13 mouse cellular contexts compared by ENCODE assay signal in the genomic region with DNA sequence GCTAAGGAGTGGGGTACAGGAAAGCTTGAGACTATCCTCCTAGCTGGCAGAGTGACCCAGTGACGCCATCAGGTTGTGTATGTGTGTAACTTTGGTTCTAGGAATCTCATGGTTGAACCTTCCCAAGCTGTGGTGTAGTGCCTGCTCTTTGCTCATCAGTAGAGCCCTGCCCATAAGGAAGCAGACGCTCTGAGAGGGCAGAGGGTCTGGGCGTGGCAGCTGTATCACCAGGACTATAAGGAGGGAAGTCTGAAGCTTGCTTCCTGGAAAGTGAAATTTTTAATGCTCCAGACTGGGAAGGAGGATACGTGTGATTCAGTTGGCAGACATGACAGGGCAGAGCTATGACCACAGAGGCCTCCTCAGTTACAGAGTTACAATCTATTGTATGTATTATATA. TPM values are rescaled to one million over a fixed set of nuclear protein-coding genes. Genes with fewer than 3 reads are reported as not detected.
DNase-seq lines count a peak whose midpoint lies in the region; ATAC-seq and TF ChIP-seq lines count a peak whose summit lies in the region.
"Had no signal": no experiment of that assay in that cellular context is flagged by ENCODE, and none has a peak within 500 bp of the region (broad histone marks: within the 10 kb centered on the region; RNA-seq: fewer than 3 reads in every experiment).

No protein-coding gene starts in this region.

- TF ChIP-seq CTCF in kidney, adult 2 months (conservative IDR thresholded peaks at IDR 0.05; ENCODE audit: insufficient read depth, insufficient read length, low read depth, low read length) = no peak

- no peaks in the 10 kb centered on the region for H3K36me3 ChIP-seq in kidney, embryonic 14.5 days (ENCODE audit: control insufficient read depth, insufficient read depth, low read length)
- H3K36me3 ChIP-seq in kidney, adult 2 months (ENCODE audit: control insufficient read depth, insufficient read depth, low read length) = no peaks in the 10 kb centered on the region
- no peaks in the 10 kb centered on the region for H3K36me3 ChIP-seq in intestine, embryonic 15.5 days
- H3K36me3 ChIP-seq: limb, embryonic 12.5 days; midbrain, embryonic 13.5 days had no signal

- no peaks in the 10 kb centered on the region for H3K27me3 ChIP-seq in kidney, embryonic 14.5 days (ENCODE audit: control insufficient read depth, insufficient read depth, low read length)
- H3K27me3 ChIP-seq in kidney, adult 2 months (replicated peaks; ENCODE audit: control insufficient read depth, insufficient read depth, low read length) = no peaks in the 10 kb centered on the region
- no peaks in the 10 kb centered on the region for H3K27me3 ChIP-seq in intestine, embryonic 15.5 days (replicated peaks)
- H3K27me3 ChIP-seq: limb, embryonic 12.5 days had no signal

- no peak for TF ChIP-seq POLR2A in kidney, adult 2 months (IDR thresholded peaks at IDR 0.05; ENCODE audit: low read depth, low read length)

- H3K9me3 ChIP-seq in kidney, embryonic 14.5 days (ENCODE audit: control insufficient read depth, low read length) = no peaks in the 10 kb centered on the region
- no peaks in the 10 kb centered on the region for H3K9me3 ChIP-seq in intestine, embryonic 15.5 days
- H3K9me3 ChIP-seq: limb, embryonic 12.5 days; midbrain, embryonic 13.5 days had no signal

- no peak for ATAC-seq in kidney, embryonic 14.5 days (ENCODE audit: low FRiP score, low TSS enrichment)
- peak; percentile 63 for ATAC-seq in intestine, embryonic 15.5 days
- ATAC-seq: forebrain, embryonic 14.5 days; midbrain, embryonic 13.5 days had no signal

- H3K4me3 ChIP-seq in kidney, embryonic 14.5 days (ENCODE audit: low read length) = no peak overlapping the region
- H3K4me3 ChIP-seq in kidney, adult 2 months (ENCODE audit: insufficient read depth, low read depth, low read length) = no peak overlapping the region
- H3K4me3 ChIP-seq in brown adipose tissue, adult 24 weeks (ENCODE audit: insufficient read depth, low read depth, low read length) = no peak overlapping the region
- H3K4me3 ChIP-seq in intestine, embryonic 15.5 days (replicated peaks) = no peak overlapping the region
- H3K4me3 ChIP-seq: limb, embryonic 12.5 days; midbrain, embryonic 13.5 days had no signal

- DNase-seq in kidney, adult 2 months = no peak
- DNase-seq in lung, postnatal 10 days = peak; percentile 46
- no peak for DNase-seq in layer of hippocampus, adult 11-12 months (ENCODE audit: low spot score)
- DNase-seq in thymus, postnatal 25 days = no peak
- no peak for DNase-seq in right cerebral cortex, adult 18-20 months
- DNase-seq: gastrocnemius, postnatal 10 days; heart, postnatal 36 days had no signal

- H3K4me1 ChIP-seq in kidney, embryonic 14.5 days (ENCODE audit: control insufficient read depth, insufficient read depth, low read length) = peaks cover 54% of the 10 kb centered on the region
- peaks cover 46% of the 10 kb centered on the region for H3K4me1 ChIP-seq in kidney, adult 2 months (ENCODE audit: control insufficient read depth, insufficient read depth, low read length)
- H3K4me1 ChIP-seq in brown adipose tissue, adult 24 weeks (ENCODE audit: control insufficient read depth, insufficient read depth, insufficient read length, low read length) = peaks cover 93% of the 10 kb centered on the region
- H3K4me1 ChIP-seq in intestine, embryonic 15.5 days (replicated peaks) = peaks cover 89% of the 10 kb centered on the region

- no peak overlapping the region for H3K4me2 ChIP-seq in kidney, embryonic 14.5 days (replicated peaks; ENCODE audit: low read depth, low read length)
- peak overlapping the region; percentile 12; the same call in 1 of the 2 replicates for H3K4me2 ChIP-seq in intestine, embryonic 15.5 days (replicated peaks)
- H3K4me2 ChIP-seq: limb, embryonic 12.5 days; midbrain, embryonic 13.5 days had no signal

- H3K27ac ChIP-seq in kidney, embryonic 14.5 days (ENCODE audit: low read depth, low read length) = no peak overlapping the region; the same call in 1 of the 2 replicates
- no peak overlapping the region for H3K27ac ChIP-seq in kidney, adult 2 months (ENCODE audit: insufficient read depth, low read depth, low read length)
- H3K27ac ChIP-seq in brown adipose tissue, adult 24 weeks (replicated peaks; ENCODE audit: low read depth, low read length) = 0 out of 2 replicates have a peak overlapping the region, but pooled peaks have one; percentile 2
- H3K27ac ChIP-seq in intestine, embryonic 15.5 days = 0 out of 2 replicates have a peak overlapping the region, but pooled peaks have one; percentile 32
- H3K27ac ChIP-seq: limb, embryonic 12.5 days; midbrain, embryonic 13.5 days had no signal

- H3K9ac ChIP-seq in kidney, embryonic 14.5 days (ENCODE audit: low read depth, low read length) = 0 out of 2 replicates have a peak overlapping the region, but pooled peaks have one; percentile 14
- no peak overlapping the region for H3K9ac ChIP-seq in intestine, embryonic 15.5 days
- H3K9ac ChIP-seq: limb, embryonic 12.5 days; midbrain, embryonic 13.5 days had no signal

- 63% methylated on average over 4 of the region's 4 CpGs for WGBS in kidney, embryonic 14.5 days
- 55% methylated on average over 4 of the region's 4 CpGs for WGBS in kidney, adult 2 months
- 47% methylated on average over 4 of the region's 4 CpGs for WGBS in intestine, embryonic 15.5 days

RNA-seq across cellular contexts. Expression of a gene that starts 39.0 kb away (rescaled TPM):
- polyA plus RNA-seq in kidney, embryonic 14.5 days (2014; fragmentation: Nextera tagmentation; extraction: Ambion mirVana) = 5.9 and 6.2 TPM in 2 replicates
- polyA plus RNA-seq in kidney, adult 2 months (2012; rRNA removed) = 94.8 and 107 TPM in 2 replicates
- 23.1 and 24.1 TPM in 2 replicates for polyA plus RNA-seq in brown adipose tissue, adult 24 weeks (2012; ENCODE audit: insufficient read depth, insufficient read length, missing spikeins)
- 11.7 and 12.5 TPM in 2 replicates for polyA plus RNA-seq in intestine, embryonic 15.5 days (2015; fragmentation: Nextera tagmentation; extraction: Ambion mirVana)

Comparison
In these comparisons a context has a peak if more than half of its experiments do, and no peak if none do; other contexts are left out.
1. H3K27ac ChIP-seq: peak in brown adipose tissue, adult 24 weeks (single experiment) and intestine, embryonic 15.5 days (single experiment); none in kidney, embryonic 14.5 days (single experiment) and kidney, adult 2 months (single experiment).